Mouse (Mus musculus) bone marrow macrophage, adult 2 months (primary cell): ENCODE data around the gene Myadml2.

Experiments used
- CTCF ChIP-seq: IDR thresholded peaks from 2 replicates; pipeline ENCODE4 v1.5.1; 2012; ENCODE audit warnings: low read depth, mild to moderate bottlenecking, low read length, moderate library complexity
- POLR2A ChIP-seq: IDR thresholded peaks from 2 replicates; pipeline ENCODE4 v1.6.1; 2012; ENCODE audit warnings: mild to moderate bottlenecking, low read depth, low read length, borderline replicate concordance

GRCm38 (mm10) chr11:120695184-120695583, 47.2 kb upstream of the Myadml2 start:
- TF ChIP-seq POLR2A (no peak), CTCF (no peak)
